Mouse (Mus musculus): ENCODE results near the gene Ugt1a6b.
"Not testable (repeated sequence)": the region's sequence is repeated elsewhere in the genome, so short reads cannot be mapped to it uniquely, and the experiment has no call there.

DNA sequence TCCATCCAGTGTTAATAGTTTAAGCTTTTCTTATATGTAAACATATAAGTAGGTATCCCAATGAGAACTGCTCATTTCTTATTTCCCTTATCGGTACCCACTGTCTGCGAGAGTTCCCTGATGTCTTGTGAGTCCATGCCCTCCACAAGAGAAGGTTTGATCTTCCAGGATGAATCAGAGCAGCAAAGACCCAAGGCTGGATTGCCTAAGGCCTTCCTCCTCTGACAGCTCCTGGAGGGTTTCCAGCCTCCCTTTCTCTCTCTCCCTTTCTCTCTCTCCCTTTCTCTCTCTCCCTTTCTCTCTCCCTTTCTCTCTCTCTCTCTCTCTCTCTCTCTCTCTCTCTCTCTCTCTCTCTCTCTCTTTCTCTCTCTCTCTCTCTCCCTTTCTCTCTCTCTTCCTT, 26.0 kb downstream of the Ugt1a6b start:
- not testable (repeated sequence) for TF ChIP-seq CTCF (IDR thresholded peaks at IDR 0.05; ENCODE audit: borderline replicate concordance, extremely low read depth, insufficient read depth, insufficient read length); POLR2A (IDR thresholded peaks at IDR 0.05; ENCODE audit: borderline replicate concordance, extremely low read depth, insufficient read depth, insufficient read length, poor library complexity, severe bottlenecking)
